Mouse (Mus musculus) frontal cortex, postnatal 10 days (tissue): ENCODE measurements around the gene Osbpl9.

Source experiments
- DNase-seq, 2 experiments: peaks; one replicate each; pipeline ENCODE4 v3.0.0; 2022; ENCODE audit warnings: low spot score in 2 of 2, mixed read lengths in 1 of 2

Osbpl9 gene

GRCm38 (mm10) chr4:109134955-109135354, 67.1 kb downstream of the Osbpl9 start:
- no peak for DNase-seq

- DNase-seq: no peak
These were observed 70.7 kb downstream of the Osbpl9 start for GRCm38 (mm10) chr4:109131256-109131872.

- no peak for DNase-seq
These were observed 73.1 kb downstream of the Osbpl9 start for GRCm38 (mm10) chr4:109128971-109129370.

- no peak for DNase-seq
These were observed 74.1 kb downstream of the Osbpl9 start for GRCm38 (mm10) chr4:109128017-109128416.

GRCm38 (mm10) chr4:109126834-109127564, 75.1 kb downstream of the Osbpl9 start:
- DNase-seq: no peak

GRCm38 (mm10) chr4:109125746-109126425, 76.2 kb downstream of the Osbpl9 start:
- no peak for DNase-seq

- no peak for DNase-seq
These were observed 79.1 kb downstream of the Osbpl9 start for GRCm38 (mm10) chr4:109122830-109123555.

- DNase-seq: no peak
These were observed 81.3 kb downstream of the Osbpl9 start for GRCm38 (mm10) chr4:109120735-109121134.

- DNase-seq: no peak
These were observed 82.4 kb downstream of the Osbpl9 start for GRCm38 (mm10) chr4:109119641-109120125.

- DNase-seq: peak in 1 of 2 experiments; percentile 35
These were observed 83.8 kb downstream of the Osbpl9 start for GRCm38 (mm10) chr4:109118327-109118659.

- peak; percentile 77 to 81 for DNase-seq
These were observed 84.3 kb downstream of the Osbpl9 start for GRCm38 (mm10) chr4:109117596-109118326.

- no peak for DNase-seq
These were observed 85.1 kb downstream of the Osbpl9 start for GRCm38 (mm10) chr4:109116938-109117337.

- no peak for DNase-seq
These were observed 85.6 kb downstream of the Osbpl9 start for GRCm38 (mm10) chr4:109116494-109116893.

GRCm38 (mm10) chr4:109115742-109116141, 86.3 kb downstream of the Osbpl9 start:
- DNase-seq: no peak

- DNase-seq: no peak
These were observed 87.8 kb downstream of the Osbpl9 start for GRCm38 (mm10) chr4:109114308-109114707.

- DNase-seq: no peak
These were observed 89.1 kb downstream of the Osbpl9 start for GRCm38 (mm10) chr4:109112915-109113505.

GRCm38 (mm10) chr4:109110978-109111377, 91.1 kb downstream of the Osbpl9 start:
- no peak for DNase-seq

GRCm38 (mm10) chr4:109109686-109110085, 92.4 kb downstream of the Osbpl9 start:
- DNase-seq: no peak

GRCm38 (mm10) chr4:109109012-109109411, 93.1 kb downstream of the Osbpl9 start:
- no peak for DNase-seq

GRCm38 (mm10) chr4:109106594-109106993, 95.5 kb downstream of the Osbpl9 start:
- DNase-seq: no peak

GRCm38 (mm10) chr4:109106034-109106433, 96.0 kb downstream of the Osbpl9 start:
- no peak for DNase-seq
